Mouse (Mus musculus): ENCODE results near the gene Sgsm1. TPM values are rescaled to one million over a fixed set of nuclear protein-coding genes. Genes with fewer than 3 reads are reported as not detected.

Sgsm1 gene
- polyA plus RNA-seq, 1 experiment, result not detected

GRCm38 (mm10) chr5:113225271-113225670 is 85.3 kb downstream of the Sgsm1 start:
- H3K4me3 ChIP-seq (replicated peaks; ENCODE audit: control insufficient read depth, low read depth, low read length), result no peak overlapping the region
- WGBS, result 7% methylated on average over 10 of the region's 10 CpGs
- no peak overlapping the region for H3K27ac ChIP-seq (ENCODE audit: control insufficient read depth, insufficient read depth, low read depth, low read length, poor library complexity)
- H3K4me1 ChIP-seq (ENCODE audit: control insufficient read depth, insufficient read depth, low read length), result no peaks in the 10 kb centered on the region
- TF ChIP-seq POLR2A (IDR thresholded peaks at IDR 0.05; ENCODE audit: borderline replicate concordance, control insufficient read depth, low read depth, low read length) (no peak), CTCF (IDR thresholded peaks at IDR 0.05; ENCODE audit: control insufficient read depth, insufficient read depth, low read length) (no peak)

DNA sequence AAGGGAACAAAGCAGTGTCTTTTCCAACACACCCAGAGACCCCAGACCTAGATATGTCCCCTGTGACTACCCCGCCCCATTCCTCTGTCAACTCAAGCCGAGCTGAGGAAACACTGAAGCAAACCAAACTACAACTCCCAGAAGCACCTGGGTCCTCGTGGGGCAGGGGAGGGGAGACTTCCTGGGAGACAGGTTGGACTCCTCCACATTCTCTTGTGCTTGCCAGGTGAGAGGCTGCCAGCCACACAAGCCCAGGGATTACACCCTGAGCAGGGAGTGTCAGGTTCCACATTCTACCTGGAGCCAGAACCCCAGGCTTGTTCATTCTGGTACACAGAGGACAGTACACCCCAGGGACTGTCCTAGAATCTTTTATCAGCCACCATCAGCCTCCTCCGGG is 86.7 kb downstream of the Sgsm1 start:
- Histone ChIP-seq H3K27ac (ENCODE audit: control insufficient read depth, insufficient read depth, low read depth, low read length, poor library complexity) (no peak overlapping the region), H3K4me3 (replicated peaks; ENCODE audit: control insufficient read depth, low read depth, low read length) (no peak overlapping the region), H3K4me1 (ENCODE audit: control insufficient read depth, insufficient read depth, low read length) (no peaks in the 10 kb centered on the region)
- TF ChIP-seq POLR2A (IDR thresholded peaks at IDR 0.05; ENCODE audit: borderline replicate concordance, control insufficient read depth, low read depth, low read length), result no peak
- TF ChIP-seq CTCF (IDR thresholded peaks at IDR 0.05; ENCODE audit: control insufficient read depth, insufficient read depth, low read length), result no peak
- 64% methylated on average over 4 of the region's 4 CpGs for WGBS

GRCm38 (mm10) chr5:113221147-113221865 is 89.3 kb downstream of the Sgsm1 start, which contains the start of gene 2900026A02Rik:
Gene 2900026A02Rik, minus strand, starts transcription at chr5:113221236.
- Histone ChIP-seq H3K27ac (ENCODE audit: control insufficient read depth, insufficient read depth, low read depth, low read length, poor library complexity) (no peak within 1 kb of the TSS; the same call in 1 of the 2 replicates), H3K4me3 (replicated peaks; ENCODE audit: control insufficient read depth, low read depth, low read length) (peak within 1 kb of the TSS; percentile 27), H3K4me1 (ENCODE audit: control insufficient read depth, insufficient read depth, low read length) (no peaks in the 10 kb centered on the region)
- WGBS, result 8% methylated on average over 58 of the region's 62 CpGs
- TF ChIP-seq CTCF (IDR thresholded peaks at IDR 0.05; ENCODE audit: control insufficient read depth, insufficient read depth, low read length), result peak; percentile 36; the same call in 1 of the 2 replicates
- no peak for TF ChIP-seq POLR2A (IDR thresholded peaks at IDR 0.05; ENCODE audit: borderline replicate concordance, control insufficient read depth, low read depth, low read length)

DNA sequence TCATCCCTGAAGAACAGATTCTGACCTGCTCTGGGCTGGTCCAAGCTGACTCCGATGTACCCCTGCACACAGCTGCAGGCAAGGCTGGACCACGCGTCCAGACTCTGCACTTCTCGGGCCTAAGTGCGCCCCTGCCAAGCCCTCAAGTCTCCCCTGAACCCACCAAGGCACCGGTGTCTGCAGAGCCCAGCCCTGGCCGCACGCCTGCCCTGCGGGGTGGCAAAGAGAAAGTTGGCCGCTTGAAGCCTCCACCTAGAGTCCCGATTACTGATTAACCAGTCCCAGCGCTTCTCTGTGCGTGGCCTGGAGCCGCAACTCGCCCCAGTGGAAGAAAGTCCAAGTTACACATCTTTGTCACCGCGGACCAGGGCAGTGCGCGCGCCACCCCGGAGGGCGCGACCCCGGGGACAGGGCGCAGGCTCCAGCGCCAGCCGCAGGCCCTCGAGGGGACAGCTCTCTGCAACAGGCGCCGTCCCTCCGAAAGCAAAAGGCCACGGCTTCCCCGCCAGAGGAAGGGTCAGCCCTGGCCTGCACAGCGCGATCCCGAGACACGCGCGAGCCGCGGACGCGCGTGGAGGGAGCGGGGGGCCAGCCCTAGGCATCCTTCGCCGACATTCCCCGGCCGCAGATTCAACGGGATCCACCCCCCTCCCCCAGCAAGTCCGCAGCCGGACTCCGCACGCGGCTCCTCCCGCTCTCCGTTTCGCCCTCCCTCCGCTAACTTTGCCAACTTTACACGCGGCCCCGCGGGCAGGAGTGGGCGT is 90.0 kb downstream of the Sgsm1 start:
- 3% methylated on average over 62 of the region's 64 CpGs for WGBS
- Histone ChIP-seq H3K4me3 (replicated peaks; ENCODE audit: control insufficient read depth, low read depth, low read length) (peak overlapping the region; percentile 27), H3K27ac (ENCODE audit: control insufficient read depth, insufficient read depth, low read depth, low read length, poor library complexity) (no peak overlapping the region; the same call in 1 of the 2 replicates), H3K4me1 (ENCODE audit: control insufficient read depth, insufficient read depth, low read length) (no peaks in the 10 kb centered on the region)
- no peak for TF ChIP-seq POLR2A (IDR thresholded peaks at IDR 0.05; ENCODE audit: borderline replicate concordance, control insufficient read depth, low read depth, low read length)
- TF ChIP-seq CTCF (IDR thresholded peaks at IDR 0.05; ENCODE audit: control insufficient read depth, insufficient read depth, low read length), result no peak

DNA sequence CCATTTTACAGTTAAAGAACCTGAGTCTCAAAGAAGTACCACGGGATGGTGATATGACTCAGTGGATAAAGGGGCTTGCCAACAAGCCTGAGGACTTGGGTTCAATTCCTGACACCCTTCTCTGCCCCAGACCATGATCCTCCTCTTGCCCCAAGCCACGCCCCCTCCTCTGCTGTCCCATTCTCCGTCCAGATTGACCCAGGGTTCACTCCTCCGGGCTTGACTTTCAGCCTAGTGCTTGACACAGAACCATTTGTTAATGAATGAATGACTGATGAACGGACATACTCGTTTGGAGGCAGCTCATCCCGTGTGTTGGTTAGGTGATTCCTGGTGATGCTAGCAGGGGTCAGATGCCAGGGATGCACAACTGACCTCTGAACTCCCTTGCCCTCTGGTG is 90.7 kb downstream of the Sgsm1 start:
- TF ChIP-seq POLR2A (IDR thresholded peaks at IDR 0.05; ENCODE audit: borderline replicate concordance, control insufficient read depth, low read depth, low read length) (no peak), CTCF (IDR thresholded peaks at IDR 0.05; ENCODE audit: control insufficient read depth, insufficient read depth, low read length) (no peak)
- Histone ChIP-seq H3K27ac (ENCODE audit: control insufficient read depth, insufficient read depth, low read depth, low read length, poor library complexity) (no peak overlapping the region), H3K4me1 (ENCODE audit: control insufficient read depth, insufficient read depth, low read length) (no peaks in the 10 kb centered on the region), H3K4me3 (replicated peaks; ENCODE audit: control insufficient read depth, low read depth, low read length) (no peak overlapping the region)
- WGBS, result 72% methylated on average over 7 of the region's 7 CpGs

GRCm38 (mm10) chr5:113219450-113219849 is 91.1 kb downstream of the Sgsm1 start:
- Histone ChIP-seq H3K4me1 (ENCODE audit: control insufficient read depth, insufficient read depth, low read length) (no peaks in the 10 kb centered on the region), H3K4me3 (replicated peaks; ENCODE audit: control insufficient read depth, low read depth, low read length) (no peak overlapping the region), H3K27ac (ENCODE audit: control insufficient read depth, insufficient read depth, low read depth, low read length, poor library complexity) (no peak overlapping the region)
- TF ChIP-seq CTCF (IDR thresholded peaks at IDR 0.05; ENCODE audit: control insufficient read depth, insufficient read depth, low read length), result no peak
- TF ChIP-seq POLR2A (IDR thresholded peaks at IDR 0.05; ENCODE audit: borderline replicate concordance, control insufficient read depth, low read depth, low read length), result no peak
- 83% methylated on average over 6 of the region's 6 CpGs for WGBS

- WGBS, result 83% methylated on average over 17 of the region's 17 CpGs
- no peak overlapping the region for H3K4me3 ChIP-seq (replicated peaks; ENCODE audit: control insufficient read depth, low read depth, low read length)
- TF ChIP-seq CTCF (IDR thresholded peaks at IDR 0.05; ENCODE audit: control insufficient read depth, insufficient read depth, low read length) (no peak), POLR2A (IDR thresholded peaks at IDR 0.05; ENCODE audit: borderline replicate concordance, control insufficient read depth, low read depth, low read length) (no peak)
- H3K27ac ChIP-seq (ENCODE audit: control insufficient read depth, insufficient read depth, low read depth, low read length, poor library complexity), result no peak overlapping the region
- no peaks in the 10 kb centered on the region for H3K4me1 ChIP-seq (ENCODE audit: control insufficient read depth, insufficient read depth, low read length)
Observed at GRCm38 (mm10) chr5:113218617-113219235, 91.9 kb downstream of the Sgsm1 start.

- WGBS, result 88% methylated on average over 12 of the region's 12 CpGs
- H3K4me3 ChIP-seq (replicated peaks; ENCODE audit: control insufficient read depth, low read depth, low read length), result no peak overlapping the region
Observed at GRCm38 (mm10) chr5:113217076-113217475, 93.5 kb downstream of the Sgsm1 start.

More at GRCm38 (mm10) chr5:113217076-113217475, 93.5 kb downstream of the Sgsm1 start:
- no peak for TF ChIP-seq CTCF (IDR thresholded peaks at IDR 0.05; ENCODE audit: control insufficient read depth, insufficient read depth, low read length)
- no peak for TF ChIP-seq POLR2A (IDR thresholded peaks at IDR 0.05; ENCODE audit: borderline replicate concordance, control insufficient read depth, low read depth, low read length)
- H3K27ac ChIP-seq (ENCODE audit: control insufficient read depth, insufficient read depth, low read depth, low read length, poor library complexity), result no peak overlapping the region
- no peaks in the 10 kb centered on the region for H3K4me1 ChIP-seq (ENCODE audit: control insufficient read depth, insufficient read depth, low read length)
